In the genomic region with DNA sequence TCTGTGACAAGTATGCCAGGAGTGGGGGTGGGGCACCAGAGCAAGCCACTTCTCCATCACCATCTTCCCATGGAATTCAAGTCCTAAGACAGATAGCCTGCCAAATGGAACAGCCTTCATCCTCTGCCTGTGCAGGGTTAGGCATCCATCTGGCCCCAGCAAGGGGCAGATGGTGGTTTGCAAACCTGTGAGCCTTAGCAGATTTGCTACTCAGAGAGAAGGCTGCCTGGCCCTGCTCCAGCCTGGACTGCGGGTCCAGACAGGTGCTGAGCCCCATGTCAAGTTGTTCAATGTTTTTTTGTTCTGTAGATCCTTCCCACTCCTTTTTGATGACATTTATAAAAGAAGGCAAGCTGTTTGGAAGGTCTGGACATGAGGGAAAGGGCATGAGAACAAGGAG, we compare ENCODE assay signal across 17 mouse cellular contexts. TPM values are rescaled to one million over a fixed set of nuclear protein-coding genes. Genes with fewer than 3 reads are reported as not detected.
DNase-seq lines count a peak whose midpoint lies in the region; ATAC-seq lines count a peak whose summit lies in the region.
"Had no signal": no experiment of that assay in that cellular context is flagged by ENCODE, and none has a peak within 500 bp of the region (broad histone marks: within the 10 kb centered on the region; RNA-seq: fewer than 3 reads in every experiment).

No protein-coding gene starts in this region.

- intact Hi-C loops in left cerebral cortex, postnatal 4 days (cut with DNase I), result loop anchor here (10.0 kb wide), 1 partner anchor 74 kb away; no protein-coding TSS in a partner anchor

- no peak for ATAC-seq in granulocyte monocyte progenitor cell, adult 5-6 weeks (replicated peaks; ENCODE audit: poor library complexity, severe bottlenecking)
- ATAC-seq: forebrain, postnatal 0 days; hindbrain, postnatal 0 days had no signal

- peak; percentile 21 for DNase-seq in left cerebral cortex, postnatal 4 days
- DNase-seq in left cerebral cortex, adult 9 months (ENCODE audit: low spot score in 2 of 2), result no peak
- peak; percentile 78 for DNase-seq in cerebellum, adult 9-10 months
- DNase-seq in cerebellum, postnatal 25 days, result peak; percentile 36 to 75
- no peak for DNase-seq in heart, adult 8-10 months (ENCODE audit: low spot score)
- DNase-seq: adrenal gland, adult 2 months; adrenal gland, postnatal 25 days; forebrain, postnatal 0 days; gastrocnemius, postnatal 14 days; heart, postnatal 10 days; heart, postnatal 4 days; kidney, adult 11 months; kidney, adult 9 months had no signal

RNA-seq across cellular contexts. Expression of gene Defb7, which starts 45.5 kb away (rescaled TPM):
- total RNA-seq in left cerebral cortex, postnatal 4 days (2021), result not detected
- total RNA-seq in heart, adult 8-10 months (2022), result not detected
- not detected in 2 replicates for total RNA-seq in granulocyte monocyte progenitor cell, adult 5-6 weeks (2014; fragmentation: Nextera tagmentation)
- total RNA-seq in granulocyte monocyte progenitor cell, adult 5-6 weeks (2017), result not detected in 2 replicates
- total RNA-seq: adrenal gland, adult 2 months; adrenal gland, postnatal 25 days; CH12.LX; forebrain, postnatal 0 days; gastrocnemius, adult 18-20 months; gastrocnemius, postnatal 14 days; heart, postnatal 10 days; heart, postnatal 4 days; hindbrain, postnatal 0 days had no signal

Comparison
In these comparisons a context has a peak if more than half of its experiments do, and no peak if none do; other contexts are left out.
1. DNase-seq: peak in left cerebral cortex, postnatal 4 days (single experiment), cerebellum, adult 9-10 months (single experiment) and cerebellum, postnatal 25 days (2 of 2); none in left cerebral cortex, adult 9 months (0 of 2) and heart, adult 8-10 months (single experiment).